Mouse (Mus musculus) layer of hippocampus, adult 2 months (tissue): ENCODE data around the gene Rasal1. TPM values are rescaled to one million over a fixed set of nuclear protein-coding genes. Genes with fewer than 3 reads are reported as not detected.

Experiments
- DNase-seq, 2 experiments: peaks; one replicate each; pipeline ENCODE4 v3.0.0; 2022; ENCODE audit warnings: low spot score in 2 of 2
- H3K27ac ChIP-seq: fragments of 200-600 bp; 2 replicates; pipeline ENCODE4 v1.8.1; 2022
- H3K4me3 ChIP-seq: fragments of 200-600 bp; 2 replicates; pipeline ENCODE4 v1.8.1; 2022; ENCODE audit warnings: mild to moderate bottlenecking
- CTCF ChIP-seq: fragments of 200-600 bp; conservative IDR thresholded peaks from 2 replicates; pipeline ENCODE4 v1.8.1; 2022; ENCODE audit warnings: antibody characterized with exemption, mild to moderate bottlenecking, moderate library complexity
- total RNA-seq, 2 experiments: library from RNA; stranded (reverse); gene quantifications; 2 replicates each; pipeline ENCODE4 v1.2.3; 2021

Gene Rasal1
- total RNA-seq, 2 experiments from 2014 or later = 91.9 to 96.6 TPM

DNA sequence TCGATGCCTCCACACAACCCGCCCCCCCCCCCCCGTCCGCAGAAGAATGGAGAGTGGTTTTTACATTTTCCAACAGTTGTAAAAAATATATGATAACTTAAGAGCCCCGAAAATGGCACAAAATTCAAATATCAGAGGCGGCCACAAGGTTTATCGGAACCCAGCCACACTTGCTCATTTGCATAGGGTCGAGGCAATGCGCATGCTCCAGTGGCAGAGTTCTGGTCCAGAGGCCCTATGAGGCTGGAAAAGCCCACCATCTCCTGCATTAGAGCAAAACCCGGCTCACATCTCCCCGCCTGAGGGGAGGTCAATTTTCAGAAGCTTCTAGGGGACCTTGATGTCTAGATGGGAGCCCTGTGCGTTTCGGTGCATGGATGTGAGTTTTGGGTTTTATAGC, 58.4 kb downstream of the Rasal1 start:
- H3K4me3 ChIP-seq = peak overlapping the region; percentile 31
- H3K27ac ChIP-seq = peak overlapping the region; percentile 39; the same call in 1 of the 2 replicates
- DNase-seq = no peak
- no peak for TF ChIP-seq CTCF

DNA sequence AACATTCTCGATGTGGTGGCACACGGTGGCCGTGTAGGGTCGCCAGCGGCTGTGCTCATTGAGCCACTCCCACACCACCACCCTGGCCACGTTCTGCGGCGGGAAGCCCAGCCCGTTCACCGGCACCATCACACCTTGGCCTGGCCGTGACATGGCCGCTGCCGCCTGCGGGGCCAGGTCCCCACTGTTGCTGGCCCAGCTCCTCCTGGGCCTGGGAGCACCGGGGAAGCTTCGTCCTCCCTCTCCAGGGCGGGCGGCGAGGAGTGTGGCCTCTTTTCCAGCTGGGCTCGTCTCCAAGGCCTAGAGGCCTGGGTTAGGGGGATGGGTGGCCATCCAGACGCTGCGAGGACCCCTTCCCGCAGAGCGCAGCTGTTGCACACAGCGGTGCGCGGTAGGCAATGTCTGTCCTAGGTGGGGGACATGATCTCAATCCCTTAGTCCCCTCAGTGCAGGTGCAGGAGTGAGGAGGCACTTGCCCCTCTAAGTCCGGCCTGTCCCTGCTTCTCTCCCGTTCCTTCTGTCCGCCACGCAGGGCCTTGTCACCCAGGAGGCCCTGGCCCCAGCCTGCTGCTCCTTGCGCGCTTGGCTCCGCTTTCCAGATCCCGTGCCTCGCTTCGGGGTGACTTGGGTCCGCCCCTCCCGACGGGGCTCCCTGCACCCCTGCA, 61.7 kb downstream of the Rasal1 start:
- TF ChIP-seq CTCF = no peak
- Histone ChIP-seq H3K27ac (peak overlapping the region; percentile 92), H3K4me3 (peak overlapping the region; percentile 88)
- DNase-seq = peak; percentile 41 to 44

DNA sequence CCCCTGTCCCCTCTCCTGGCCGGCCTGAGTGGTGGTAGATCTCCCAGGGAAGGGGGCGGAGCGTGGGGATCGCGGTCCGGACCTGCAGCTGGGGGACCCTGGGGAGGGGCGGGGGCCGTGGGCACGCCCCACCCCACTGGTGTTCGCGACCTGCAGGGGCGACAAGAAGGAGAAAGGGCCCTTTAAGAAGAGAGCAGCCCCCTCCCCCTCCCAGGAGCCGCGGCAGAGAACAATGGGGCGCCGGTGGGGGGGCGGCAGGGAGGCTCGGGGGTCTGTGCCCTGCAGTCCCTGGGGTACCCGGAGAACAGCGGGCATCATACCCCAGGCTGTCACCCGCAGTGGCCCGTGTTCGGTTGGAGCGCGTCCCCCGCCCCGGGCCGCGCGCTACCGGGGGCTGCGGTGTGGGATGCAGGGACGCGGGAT, 62.2 kb downstream of the Rasal1 start:
- peak overlapping the region; percentile 92 for H3K27ac ChIP-seq
- DNase-seq = peak; percentile 30 to 51
- TF ChIP-seq CTCF = no peak
- peak overlapping the region; percentile 88 for H3K4me3 ChIP-seq

DNA sequence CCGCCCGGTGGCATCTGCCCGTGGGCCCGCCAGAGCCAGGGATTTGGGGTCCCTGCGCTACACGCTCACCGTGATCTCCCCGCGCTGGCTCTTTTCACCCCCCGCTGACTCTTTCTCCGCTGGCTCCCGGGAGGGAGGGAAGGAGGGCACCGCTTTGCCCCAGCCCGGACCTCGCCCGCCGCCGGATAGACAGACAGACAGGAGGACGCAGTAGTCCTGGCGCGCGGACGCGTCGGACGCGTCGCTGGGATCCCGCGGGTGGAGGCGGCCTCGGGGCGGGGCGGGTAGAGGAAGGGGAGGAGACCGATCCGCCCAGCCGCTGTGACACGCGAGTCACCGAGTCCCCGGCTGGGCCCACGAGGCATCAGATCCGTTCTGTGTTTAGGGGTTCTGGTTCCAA, 62.8 kb downstream of the Rasal1 start:
- Histone ChIP-seq H3K4me3 (peak overlapping the region; percentile 88), H3K27ac (peak overlapping the region; percentile 92)
- peak; percentile 84 to 86 for DNase-seq
- TF ChIP-seq CTCF = no peak

DNA sequence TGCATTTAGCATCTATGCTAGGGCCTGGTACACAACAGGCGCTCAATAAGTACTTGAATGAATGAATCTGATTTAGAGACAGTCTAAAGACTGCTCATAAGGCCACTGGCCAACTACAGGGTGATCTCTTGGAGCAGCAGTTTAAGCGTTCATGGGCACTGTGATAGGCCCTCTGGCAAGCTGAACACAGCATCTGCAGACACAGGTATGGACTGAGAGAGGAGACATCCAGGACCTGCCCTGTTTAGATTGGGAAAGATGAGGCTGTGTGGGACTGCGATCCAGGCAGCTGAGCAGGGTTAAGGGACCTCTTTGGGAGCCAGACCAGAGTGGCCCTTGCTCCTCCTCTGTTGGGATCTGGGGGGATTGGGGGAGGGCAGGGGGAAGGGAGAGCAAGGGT, 63.2 kb downstream of the Rasal1 start, which contains the start of gene Dtx1:
TSS of gene Dtx1 (minus strand) at position 101 of the 400 bp plus-strand sequence.
- no peak for TF ChIP-seq CTCF

DNA sequence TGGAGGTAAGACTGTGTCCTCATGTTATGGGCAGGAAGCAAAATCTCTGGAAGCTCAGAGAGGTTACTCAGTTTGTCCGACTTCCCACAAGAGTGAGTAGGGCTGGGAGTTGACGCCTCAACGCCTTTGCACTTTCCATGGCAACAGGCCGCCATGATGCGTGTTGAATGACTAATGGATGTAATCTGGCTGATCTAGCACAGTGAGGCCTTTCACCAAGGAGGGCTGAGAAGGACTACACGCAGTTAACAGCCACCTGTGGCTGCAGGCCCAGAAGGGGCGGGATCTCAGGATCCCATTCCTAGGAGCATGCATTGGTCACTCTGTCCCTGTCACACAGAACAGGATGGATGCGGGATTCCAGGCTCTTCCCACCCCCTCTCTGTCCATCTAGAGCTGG, 64.1 kb downstream of the Rasal1 start:
- Histone ChIP-seq H3K4me3 (no peak overlapping the region), H3K27ac (no peak overlapping the region)
- no peak for TF ChIP-seq CTCF
- peak in 1 of 2 experiments; percentile 34 for DNase-seq

More for the DNA sequence above, 63.2 kb downstream of the Rasal1 start, which contains the start of gene Dtx1:
- peak within 1 kb of the TSS; percentile 92 for H3K27ac ChIP-seq
- H3K4me3 ChIP-seq = peak within 1 kb of the TSS; percentile 88
- no peak for DNase-seq

DNA sequence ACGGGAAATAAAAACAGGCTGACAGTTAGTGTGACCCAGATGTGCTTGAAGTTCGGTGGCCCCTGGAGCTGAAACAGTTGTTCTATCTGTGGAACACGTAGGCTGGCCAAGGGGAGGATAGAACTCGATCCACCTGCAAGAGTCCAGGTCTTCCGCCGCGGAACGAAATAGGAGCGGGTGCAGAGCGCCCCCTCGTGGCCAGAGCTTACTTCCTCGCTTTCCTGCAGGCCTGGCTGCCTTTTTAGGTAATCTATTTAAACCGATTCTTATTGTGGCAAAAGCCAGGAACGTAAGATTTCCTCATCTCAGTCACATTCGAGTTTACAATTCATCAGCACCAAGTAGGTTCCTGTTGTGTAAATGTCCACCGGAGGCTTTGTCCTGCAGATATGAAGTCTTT, 65.7 kb downstream of the Rasal1 start:
- peak; percentile 98 for TF ChIP-seq CTCF
- H3K4me3 ChIP-seq = no peak overlapping the region; the same call in 1 of the 2 replicates
- peak; percentile 83 to 93 for DNase-seq
- H3K27ac ChIP-seq = 0 out of 2 replicates have a peak overlapping the region, but pooled peaks have one; percentile 23

DNA sequence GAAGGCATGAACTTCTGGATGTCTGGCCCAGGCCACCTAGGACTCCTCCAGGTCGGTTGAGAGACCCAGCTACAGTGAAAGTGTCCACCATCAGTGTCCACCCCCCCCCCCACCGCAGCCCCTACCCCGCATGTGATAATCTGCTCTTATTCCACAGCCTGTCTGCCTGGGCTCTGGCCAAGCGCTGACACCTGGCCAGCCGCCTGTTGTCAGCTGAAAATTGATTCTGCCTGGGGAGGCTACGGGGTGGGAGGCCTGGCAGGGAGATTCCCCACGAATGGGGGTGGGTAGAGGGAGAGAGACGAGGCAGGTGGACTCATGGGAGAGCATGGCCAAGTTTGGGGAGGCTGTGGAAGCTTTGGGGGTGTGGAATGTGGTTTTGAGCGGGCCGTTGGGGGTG, 68.5 kb downstream of the Rasal1 start:
- Histone ChIP-seq H3K4me3 (no peak overlapping the region), H3K27ac (0 out of 2 replicates have a peak overlapping the region, but pooled peaks have one; percentile 0)
- peak in 1 of 2 experiments; percentile 51 for DNase-seq
- TF ChIP-seq CTCF = no peak

DNA sequence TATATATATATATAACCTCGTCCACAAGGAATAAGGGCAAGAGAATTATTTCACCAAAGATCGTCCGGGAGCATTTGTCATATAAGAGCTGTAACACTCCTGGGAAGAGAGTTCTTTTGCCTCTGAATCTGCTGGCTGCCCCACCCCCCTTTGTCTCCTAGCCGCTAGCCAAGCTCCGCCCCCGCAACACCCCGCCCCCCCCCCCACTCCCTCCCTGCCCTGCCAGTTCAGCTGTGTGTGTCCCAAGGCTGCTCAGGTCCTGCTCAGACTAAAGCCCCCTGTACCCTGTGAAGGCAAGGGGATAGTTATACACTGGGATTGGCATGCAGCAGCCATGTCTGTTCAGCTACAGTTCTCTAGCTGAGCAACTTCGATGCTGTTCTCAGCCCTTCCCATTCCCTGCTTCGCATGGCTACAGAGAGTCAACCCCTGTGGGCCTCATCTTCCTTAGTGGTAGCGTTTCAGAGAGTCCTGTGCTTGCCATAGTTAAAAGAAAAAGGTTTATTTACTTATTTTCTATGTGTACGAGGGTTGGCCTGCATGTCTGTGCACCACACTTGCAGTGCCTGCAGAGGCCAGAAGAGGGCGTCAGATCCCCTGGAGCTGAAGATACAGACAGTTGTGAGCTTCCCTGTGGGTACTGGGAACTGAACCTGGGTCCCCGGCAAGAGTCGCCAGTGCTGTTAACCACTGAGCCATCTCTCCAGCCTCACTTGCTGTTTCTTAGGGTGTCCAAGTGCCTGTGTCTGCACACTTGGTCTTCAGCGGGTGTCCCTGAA, 70.2 kb downstream of the Rasal1 start:
- H3K4me3 ChIP-seq = no peak overlapping the region
- DNase-seq = no peak
- TF ChIP-seq CTCF = peak; percentile 52
- H3K27ac ChIP-seq = no peak overlapping the region

DNA sequence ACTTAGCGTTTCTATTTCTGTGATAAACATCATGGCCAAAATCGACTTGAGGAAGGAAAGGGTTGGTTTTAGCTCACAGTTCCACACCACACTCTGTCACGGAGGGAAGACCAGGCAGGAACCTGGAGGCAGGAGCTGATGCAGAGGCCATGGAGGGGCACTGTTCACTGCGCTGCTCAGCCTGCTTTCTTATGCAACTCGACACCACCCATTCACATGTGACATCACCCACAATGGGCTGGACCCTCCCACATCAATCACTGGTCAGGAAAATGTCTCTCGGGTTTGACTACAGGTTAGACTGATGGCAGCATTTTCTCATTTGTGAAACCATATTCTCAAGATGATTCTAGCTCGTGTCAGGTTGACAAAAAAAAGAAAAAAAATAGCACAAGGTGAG, 72.4 kb downstream of the Rasal1 start:
- Histone ChIP-seq H3K4me3 (no peak overlapping the region), H3K27ac (no peak overlapping the region)
- no peak for DNase-seq
- no peak for TF ChIP-seq CTCF

DNA sequence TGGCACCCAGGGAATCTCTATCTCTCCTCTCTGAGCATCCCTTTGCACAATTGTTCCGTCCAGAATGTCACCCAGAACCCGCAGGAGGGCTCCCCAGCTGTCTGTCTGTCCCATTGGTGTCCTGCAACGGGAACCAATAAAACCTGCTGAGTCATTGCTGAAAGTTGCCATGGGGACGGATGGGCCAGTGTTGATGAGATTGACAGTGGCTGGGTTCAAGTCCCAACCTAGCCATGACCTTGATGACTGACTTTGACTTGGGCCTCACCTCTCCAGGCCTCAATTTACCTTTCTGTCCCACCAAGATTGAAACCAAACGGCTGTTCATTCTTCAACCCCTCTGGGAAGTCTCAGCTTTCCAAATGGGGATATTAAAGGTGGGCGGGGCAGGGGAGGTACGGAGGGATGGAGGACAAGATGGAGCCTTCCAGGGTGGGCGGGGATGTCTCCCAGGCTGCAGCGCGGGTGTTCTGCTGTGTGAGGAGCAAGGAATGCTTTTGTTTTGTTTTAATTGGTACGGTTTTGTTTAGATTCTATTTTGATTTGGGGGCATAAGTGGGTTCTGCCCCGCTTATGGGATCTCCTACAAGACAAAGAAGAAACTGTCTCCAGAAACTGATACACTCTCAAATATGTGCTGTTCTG, 77.3 kb downstream of the Rasal1 start:
- TF ChIP-seq CTCF = no peak
- Histone ChIP-seq H3K4me3 (no peak overlapping the region), H3K27ac (no peak overlapping the region)
- no peak for DNase-seq

Other genes starting within 250 kb of the Rasal1 start
- gene Lhx5, start 217.1 kb upstream of the Rasal1 start, total RNA-seq = under 1 TPM in 1 of 2 experiments, not detected in 1; 0.36 TPM
- gene Sdsl, start 176.0 kb upstream of the Rasal1 start, total RNA-seq = 1 to 10 TPM; 7.9 to 8.5 TPM
- gene Sds, start 172.3 kb upstream of the Rasal1 start, total RNA-seq = under 1 TPM in 1 of 2 experiments, not detected in 1; 0.31 TPM
- gene Plbd2, start 145.2 kb upstream of the Rasal1 start, total RNA-seq = 10 to 100 TPM; 62.6 to 66.0 TPM
- gene Slc8b1, start 137.6 kb upstream of the Rasal1 start, total RNA-seq = 10 to 100 TPM in 1 of 2 experiments, 1 to 10 TPM in 1; 8.7 to 12.1 TPM
- 10 to 100 TPM; 34.8 to 40.8 TPM for gene Tpcn1, start 60.1 kb upstream of the Rasal1 start, total RNA-seq
- 1 to 10 TPM in 1 of 2 experiments, under 1 TPM in 1; 1.00 to 1.2 TPM for gene Iqcd, start 59.8 kb upstream of the Rasal1 start, total RNA-seq
- gene Rita1, start 36.2 kb upstream of the Rasal1 start, total RNA-seq = 10 to 100 TPM; 23.7 to 28.0 TPM
- 10 to 100 TPM; 36.8 to 37.2 TPM for gene Ddx54, start 36.1 kb upstream of the Rasal1 start, total RNA-seq
- gene Cfap73, start 14.6 kb upstream of the Rasal1 start, total RNA-seq = under 1 TPM in 1 of 2 experiments, not detected in 1; 0.39 TPM
- 10 to 100 TPM; 70.9 to 73.9 TPM for gene Dtx1, start 63.1 kb downstream of the Rasal1 start, total RNA-seq
- not detected for gene Oas2, start 101.0 kb downstream of the Rasal1 start, total RNA-seq
- gene Oas3, start 128.8 kb downstream of the Rasal1 start, total RNA-seq = not detected
- gene Oas1e, start 146.7 kb downstream of the Rasal1 start, total RNA-seq = not detected
- 1 to 10 TPM in 1 of 2 experiments, under 1 TPM in 1; 0.26 to 1.4 TPM for gene Oas1c, start 163.7 kb downstream of the Rasal1 start, total RNA-seq
- not detected for gene Oas1f, start 198.6 kb downstream of the Rasal1 start, total RNA-seq
- not detected for gene Oas1h, start 212.6 kb downstream of the Rasal1 start, total RNA-seq
- gene Oas1g, start 238.8 kb downstream of the Rasal1 start, total RNA-seq = not detected